Mouse (Mus musculus) G1E (cell line): Measurements from ENCODE around the gene Rnf115. TPM values are rescaled to one million over a fixed set of nuclear protein-coding genes. Genes with fewer than 3 reads are reported as not detected.
A peak's percentile ranks its signal among the peaks of the same experiment; 100 is the strongest.

Source experiments
- ATAC-seq: 2 replicates; pipeline ENCODE4 v1.8.0; 2016; ENCODE audit warnings: mild to moderate bottlenecking; ENCODE audit not compliant: insufficient number of reproducible peaks, poor library complexity, low FRiP score, severe bottlenecking; ENCODE audit errors: extremely low read depth
- DNase-seq: peaks from one replicate; pipeline ENCODE4 v3.0.0; 2012; ENCODE audit warnings: low spot score
- H3K27me3 ChIP-seq: 2 replicates; pipeline ENCODE4 v1.6.1; 2012; ENCODE audit warnings: mild to moderate bottlenecking, low read length, inconsistent platforms; ENCODE audit not compliant: insufficient read depth
- H3K36me3 ChIP-seq: replicated peaks from 2 replicates; pipeline ENCODE3; 2012; ENCODE audit warnings: mild to moderate bottlenecking, inconsistent platforms
- H3K4me1 ChIP-seq: 2 replicates; pipeline ENCODE4 v1.6.1; 2012; ENCODE audit warnings: low read depth, low read length, inconsistent platforms, mixed read lengths; ENCODE audit not compliant: insufficient read depth
- H3K4me3 ChIP-seq: 2 replicates; pipeline ENCODE4 v1.5.1; 2012; ENCODE audit warnings: low read depth, mild to moderate bottlenecking, inconsistent platforms, low read length, moderate library complexity, mixed read lengths
- H3K9me3 ChIP-seq: replicated peaks from 2 replicates; pipeline ENCODE4 v1.6.1; 2012; ENCODE audit warnings: inconsistent platforms
- CTCF ChIP-seq: IDR thresholded peaks from 2 replicates; pipeline ENCODE4 v1.5.1; 2012; ENCODE audit warnings: low read depth, low read length, inconsistent platforms, mixed read lengths
- GATA1 ChIP-seq: IDR thresholded peaks from 2 replicates; pipeline ENCODE4 v1.6.1; 2012; ENCODE audit warnings: borderline replicate concordance, low read length, inconsistent platforms, mixed read lengths
- GATA2 ChIP-seq: IDR thresholded peaks from 2 replicates; pipeline ENCODE4 v1.6.1; 2012; ENCODE audit warnings: low read depth, low read length, inconsistent platforms, borderline replicate concordance
- POLR2AphosphoS5 ChIP-seq: IDR thresholded peaks from 2 replicates; pipeline ENCODE4 v1.6.1; 2012; ENCODE audit warnings: low read depth, low read length, inconsistent platforms; ENCODE audit not compliant: insufficient replicate concordance
- TAL1 ChIP-seq: conservative IDR thresholded peaks from 2 replicates; pipeline ENCODE4 v1.6.1; 2012; ENCODE audit warnings: low read depth, low read length, inconsistent platforms, mixed read lengths
- polyA plus RNA-seq: library from polyadenylated mRNA; stranded (reverse); fragments of >175 nt; gene quantifications from 2 replicates; pipeline ENCODE4 v1.2.3, GENCODE M21; 2012
- total RNA-seq, 2 experiments: library from RNA; stranded (forward) in 1 of 2; stranded (reverse) in 1 of 2; fragments of 200-1000 nt in 1 of 2; fragments of >200 nt in 1 of 2; fragmentation: Nextera tagmentation in 1 of 2; gene quantifications; 2 replicates each; pipeline ENCODE4 v1.2.3; 2014 to 2017

Rnf115 gene
- total and polyA plus RNA-seq, 3 experiments, result 21.2 to 79.1 (median 63.7) TPM

- no peak for TF ChIP-seq GATA1
- no peak for TF ChIP-seq POLR2AphosphoS5
- no peak for TF ChIP-seq TAL1
- no peak for TF ChIP-seq CTCF
- TF ChIP-seq GATA2, result no peak
- Histone ChIP-seq H3K27me3 (no peaks in the 10 kb centered on the region), H3K4me1 (peaks cover 15% of the 10 kb centered on the region), H3K36me3 (peaks cover 74% of the 10 kb centered on the region), H3K9me3 (no peaks in the 10 kb centered on the region), H3K4me3 (no peak overlapping the region)
- ATAC-seq, result no peak
- no peak for DNase-seq
Observed at GRCm38 (mm10) chr3:96788506-96788905, 61.0 kb downstream of the Rnf115 start.

GRCm38 (mm10) chr3:96800254-96800653 lies 72.8 kb downstream of the Rnf115 start:
- Histone ChIP-seq H3K9me3 (no peaks in the 10 kb centered on the region), H3K4me3 (no peak overlapping the region), H3K36me3 (peaks cover 8% of the 10 kb centered on the region), H3K27me3 (no peaks in the 10 kb centered on the region), H3K4me1 (no peaks in the 10 kb centered on the region)
- ATAC-seq (no peak), DNase-seq (no peak)
- no peak for TF ChIP-seq GATA2
- no peak for TF ChIP-seq POLR2AphosphoS5

GRCm38 (mm10) chr3:96802214-96802613 lies 74.8 kb downstream of the Rnf115 start:
- Histone ChIP-seq H3K27me3 (no peaks in the 10 kb centered on the region), H3K4me1 (no peaks in the 10 kb centered on the region), H3K36me3 (peaks cover 8% of the 10 kb centered on the region), H3K4me3 (no peak overlapping the region), H3K9me3 (no peaks in the 10 kb centered on the region)
- DNase-seq (no peak), ATAC-seq (no peak)
- TF ChIP-seq GATA1 (no peak), POLR2AphosphoS5 (no peak), GATA2 (no peak), TAL1 (no peak), CTCF (no peak)

GRCm38 (mm10) chr3:96808136-96808535 lies 80.7 kb downstream of the Rnf115 start:
- DNase-seq (no peak), ATAC-seq (no peak)
- H3K4me3 ChIP-seq, result no peak overlapping the region

GRCm38 (mm10) chr3:96808651-96809050 lies 81.2 kb downstream of the Rnf115 start:
- DNase-seq (no peak), ATAC-seq (no peak)
- Histone ChIP-seq H3K9me3 (no peaks in the 10 kb centered on the region), H3K36me3 (peaks cover 3% of the 10 kb centered on the region), H3K4me3 (no peak overlapping the region), H3K27me3 (no peaks in the 10 kb centered on the region), H3K4me1 (peaks cover 25% of the 10 kb centered on the region)
- no peak for TF ChIP-seq POLR2AphosphoS5
- no peak for TF ChIP-seq GATA1
- TF ChIP-seq GATA2, result no peak
- TF ChIP-seq CTCF, result no peak
- TF ChIP-seq TAL1, result no peak

More at GRCm38 (mm10) chr3:96808136-96808535, 80.7 kb downstream of the Rnf115 start:
- Histone ChIP-seq H3K4me1 (peaks cover 20% of the 10 kb centered on the region), H3K9me3 (no peaks in the 10 kb centered on the region), H3K36me3 (peaks cover 3% of the 10 kb centered on the region), H3K27me3 (no peaks in the 10 kb centered on the region)
- no peak for TF ChIP-seq TAL1
- no peak for TF ChIP-seq CTCF
- no peak for TF ChIP-seq POLR2AphosphoS5
- no peak for TF ChIP-seq GATA2
- no peak for TF ChIP-seq GATA1

- no peak overlapping the region for H3K4me3 ChIP-seq
- no peak for ATAC-seq
- TF ChIP-seq GATA2, result no peak
- TF ChIP-seq GATA1, result no peak
- TF ChIP-seq CTCF, result no peak
- TF ChIP-seq POLR2AphosphoS5, result no peak
- no peak for TF ChIP-seq TAL1
- H3K4me1 ChIP-seq, result peaks cover 33% of the 10 kb centered on the region
- no peaks in the 10 kb centered on the region for H3K36me3 ChIP-seq
- peaks cover 2% of the 10 kb centered on the region for H3K27me3 ChIP-seq
- no peaks in the 10 kb centered on the region for H3K9me3 ChIP-seq
- DNase-seq, result no peak
Observed at GRCm38 (mm10) chr3:96811232-96811631, 83.8 kb downstream of the Rnf115 start.

- Histone ChIP-seq H3K4me1 (peaks cover 33% of the 10 kb centered on the region), H3K36me3 (no peaks in the 10 kb centered on the region), H3K9me3 (no peaks in the 10 kb centered on the region), H3K4me3 (peak overlapping the region; percentile 38; the same call in 1 of the 2 replicates), H3K27me3 (peaks cover 7% of the 10 kb centered on the region)
- TF ChIP-seq POLR2AphosphoS5, result no peak
- no peak for TF ChIP-seq GATA2
- no peak; the same call in 1 of the 2 replicates for TF ChIP-seq TAL1
- TF ChIP-seq CTCF, result peak; percentile 68
- peak; percentile 52 for DNase-seq
- peak; percentile 75 for ATAC-seq
Observed at GRCm38 (mm10) chr3:96812395-96813091, 85.1 kb downstream of the Rnf115 start.
